Mouse (Mus musculus) lung, postnatal 0 days (tissue): ENCODE measurements around the gene Gabbr2.

Experiments
- CTCF ChIP-seq: IDR thresholded peaks from 2 replicates; pipeline ENCODE4 v1.5.1; 2016; ENCODE audit warnings: antibody characterized with exemption, mild to moderate bottlenecking
- EP300 ChIP-seq: IDR thresholded peaks from 2 replicates; pipeline ENCODE4 v1.6.1; 2016; ENCODE audit warnings: antibody characterized with exemption, mild to moderate bottlenecking, control low read depth

GRCm38 (mm10) chr4:46842596-46842995 is 149.1 kb downstream of the Gabbr2 start:
- TF ChIP-seq CTCF (no peak), EP300 (no peak)
